Mouse (Mus musculus) left cerebral cortex, adult 2 months (tissue): ENCODE measurements around the gene Cd248. TPM values are rescaled to one million over a fixed set of nuclear protein-coding genes. Genes with fewer than 3 reads are reported as not detected.

ENCODE experiments used
- DNase-seq, 2 experiments: peaks; one replicate each; pipeline ENCODE4 v3.0.0; 2021 to 2022; ENCODE audit warnings: low spot score in 2 of 2, mixed read lengths in 1 of 2; ENCODE audit errors: extremely low spot score in 1 of 2
- H3K27ac ChIP-seq: fragments of 200-600 bp; 2 replicates; pipeline ENCODE4 v1.8.1; 2022
- H3K4me3 ChIP-seq: fragments of 200-600 bp; 2 replicates; pipeline ENCODE4 v1.8.1; 2022
- CTCF ChIP-seq: fragments of 200-600 bp; IDR thresholded peaks from 2 replicates; pipeline ENCODE4 v1.8.1; 2022; ENCODE audit warnings: antibody characterized with exemption, mild to moderate bottlenecking, moderate library complexity
- intact Hi-C: fragments of 180-260 bp; cut with DNase I; formaldehyde crosslinking; loops from one replicate; pipeline ENCODE4 v1.15.1; 2025
- total RNA-seq, 2 experiments: library from RNA; stranded (reverse); gene quantifications; 2 replicates each; pipeline ENCODE4 v1.2.3; 2021

Cd248 gene
- total RNA-seq, 2 experiments from 2014 or later = 4.3 to 5.4 TPM

DNA sequence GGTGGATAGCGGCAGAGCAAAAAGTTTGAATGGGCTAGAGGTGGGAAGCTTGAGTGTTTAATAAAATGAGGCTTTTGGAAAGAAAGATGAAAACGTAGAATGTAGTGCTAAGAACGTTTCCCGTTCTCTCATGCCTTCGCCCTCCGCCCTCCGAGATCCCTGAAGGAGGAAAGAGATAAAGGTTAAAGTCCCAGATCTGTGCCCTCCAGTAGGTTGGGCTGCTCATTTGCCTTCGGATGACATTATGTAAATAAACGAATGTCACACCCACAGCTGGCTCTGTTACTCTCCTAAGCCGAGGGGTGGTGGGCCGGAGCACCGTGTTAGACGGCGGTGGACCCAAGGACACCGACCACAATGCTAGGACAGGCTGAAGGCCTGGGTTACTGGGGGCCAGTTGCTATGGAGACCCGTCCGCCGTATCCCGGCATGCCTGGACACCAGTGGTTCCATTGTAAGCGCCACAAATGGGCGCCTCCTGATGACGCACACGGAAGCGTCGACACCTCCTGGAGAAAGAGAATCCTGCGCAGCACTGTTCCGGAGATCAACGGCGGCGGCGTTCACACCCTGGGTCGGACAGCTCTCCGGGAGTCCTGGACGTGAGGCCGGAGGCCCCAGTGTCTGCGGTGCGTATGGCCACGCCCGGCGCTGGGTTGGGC, 26.9 kb upstream of the Cd248 start, which contains the start of gene Brms1:
Gene Brms1 (plus strand): TSS at position 493 of the 662 bp plus-strand sequence.
- TF ChIP-seq CTCF = no peak; the same call in none of the 2 replicates
- peak; percentile 91 for DNase-seq
- intact Hi-C loops = no loop called here
- Histone ChIP-seq H3K27ac (peak within 1 kb of the TSS; percentile 80), H3K4me3 (peak within 1 kb of the TSS; percentile 67)

DNA sequence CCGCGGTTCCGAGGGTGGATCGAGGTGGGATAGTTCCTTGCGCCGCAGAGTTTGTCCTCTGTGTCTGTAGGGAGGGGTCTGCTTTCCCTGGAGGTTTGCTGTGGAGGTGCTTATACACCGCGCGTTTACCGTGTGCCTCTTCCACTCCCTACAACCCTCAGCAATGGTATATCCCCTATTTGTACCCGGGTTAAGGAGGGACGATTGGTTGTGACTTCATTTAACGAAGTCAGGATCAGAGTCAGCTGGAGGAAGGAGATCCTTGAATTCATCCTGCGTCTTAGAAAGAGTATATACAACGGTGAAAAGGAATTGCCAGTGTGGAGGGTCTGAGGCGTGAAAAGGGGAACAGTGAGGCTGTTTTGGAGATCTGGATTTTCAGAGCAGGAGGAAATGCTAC, 26.3 kb upstream of the Cd248 start:
- no peak for TF ChIP-seq CTCF
- intact Hi-C loops = no loop called here
- DNase-seq = no peak
- Histone ChIP-seq H3K4me3 (peak overlapping the region; percentile 67), H3K27ac (peak overlapping the region; percentile 80)

DNA sequence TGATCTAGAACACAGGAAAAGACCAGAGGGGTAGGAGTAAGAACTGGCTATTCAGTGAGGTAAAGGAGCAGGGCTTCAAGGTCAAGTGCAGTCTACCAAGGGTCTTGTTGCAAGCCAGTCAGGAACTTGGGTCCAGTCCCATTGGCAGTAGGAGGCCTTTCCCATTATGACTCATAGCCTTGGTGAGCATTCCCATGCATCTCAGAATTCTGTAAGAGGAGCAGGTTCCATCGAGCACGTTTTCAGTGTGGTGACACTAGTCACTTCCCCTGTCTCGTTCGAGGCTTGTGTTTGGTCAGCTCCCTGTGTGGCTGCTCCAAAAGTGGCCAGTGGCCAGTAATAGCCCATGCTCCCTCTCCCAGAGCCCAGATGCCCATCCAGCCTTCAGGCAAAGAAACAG, 22.3 kb upstream of the Cd248 start:
- peak overlapping the region; percentile 96 for H3K27ac ChIP-seq
- intact Hi-C loops = no loop called here
- TF ChIP-seq CTCF = no peak
- DNase-seq = no peak
- H3K4me3 ChIP-seq = no peak overlapping the region

DNA sequence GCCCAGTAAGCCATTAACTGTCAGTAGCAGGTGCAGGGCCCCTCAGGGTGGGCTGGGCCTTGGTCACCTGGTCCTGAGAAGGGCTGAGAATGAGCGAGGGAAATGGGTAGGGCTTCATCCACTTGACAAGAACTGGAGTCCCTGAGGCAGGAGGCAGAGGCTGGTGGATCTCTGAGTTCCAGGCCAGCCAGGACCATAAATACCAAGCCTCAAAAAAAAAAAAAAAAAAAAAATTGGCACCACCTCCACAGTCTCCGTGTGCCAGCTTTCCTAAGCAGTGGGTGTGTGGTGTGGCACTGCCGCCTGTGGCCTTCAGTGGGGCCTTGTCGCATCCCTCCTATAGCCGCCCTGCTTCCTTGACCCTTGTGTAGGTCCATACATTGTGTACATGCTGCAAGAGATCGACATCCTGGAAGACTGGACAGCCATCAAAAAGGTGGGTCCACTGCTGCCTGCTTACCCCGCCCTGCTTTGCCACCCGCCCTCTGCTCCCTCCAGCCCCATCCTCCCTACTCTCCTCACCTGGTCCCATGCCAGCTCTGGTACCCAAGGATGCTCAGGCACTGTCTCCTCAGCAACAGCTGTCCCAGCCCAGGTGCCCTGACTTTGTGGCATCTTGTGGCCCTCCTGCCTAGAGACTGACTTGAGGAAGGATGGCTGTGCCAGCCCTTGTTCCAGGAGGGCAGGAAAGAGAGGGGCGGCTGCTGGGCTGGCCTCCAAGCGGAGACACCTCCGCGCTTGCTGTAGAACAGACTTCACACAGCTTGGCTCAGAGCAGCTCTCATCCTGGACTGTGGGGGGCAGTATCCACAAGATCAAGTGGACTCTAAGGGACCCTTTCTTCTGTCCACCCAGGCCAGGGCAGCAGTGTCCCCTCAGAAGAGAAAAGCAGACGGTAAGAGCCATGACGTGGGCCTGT, 19.5 kb upstream of the Cd248 start:
- H3K27ac ChIP-seq = peak overlapping the region; percentile 96
- intact Hi-C loops = no loop called here
- peak overlapping the region; percentile 33 for H3K4me3 ChIP-seq
- peak in 1 of 2 experiments; percentile 77 for DNase-seq
- peak; percentile 49 for TF ChIP-seq CTCF

DNA sequence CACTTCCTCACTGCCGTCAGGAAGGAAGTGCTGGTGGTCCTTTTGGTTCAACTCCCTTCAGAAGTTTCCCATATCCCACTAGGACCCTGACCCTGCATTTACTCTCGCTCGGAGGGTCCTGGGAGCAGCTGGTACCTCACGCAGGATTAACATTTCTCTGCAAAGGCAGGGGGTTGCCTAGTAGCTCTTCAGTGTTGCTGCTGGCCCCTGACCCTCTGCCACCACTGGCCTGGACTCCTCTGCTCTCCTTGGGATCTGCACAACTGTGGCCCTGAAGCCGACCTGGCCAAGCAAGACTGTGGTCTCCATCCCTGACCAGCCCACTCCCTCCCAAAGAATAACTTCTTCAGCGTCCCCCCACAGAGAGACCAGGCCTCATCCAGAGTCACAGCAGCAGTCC, 18.6 kb upstream of the Cd248 start:
- TF ChIP-seq CTCF = no peak
- 0 out of 2 replicates have a peak overlapping the region, but pooled peaks have one; percentile 12 for H3K4me3 ChIP-seq
- peak overlapping the region; percentile 96 for H3K27ac ChIP-seq
- no peak for DNase-seq
- intact Hi-C loops = no loop called here

DNA sequence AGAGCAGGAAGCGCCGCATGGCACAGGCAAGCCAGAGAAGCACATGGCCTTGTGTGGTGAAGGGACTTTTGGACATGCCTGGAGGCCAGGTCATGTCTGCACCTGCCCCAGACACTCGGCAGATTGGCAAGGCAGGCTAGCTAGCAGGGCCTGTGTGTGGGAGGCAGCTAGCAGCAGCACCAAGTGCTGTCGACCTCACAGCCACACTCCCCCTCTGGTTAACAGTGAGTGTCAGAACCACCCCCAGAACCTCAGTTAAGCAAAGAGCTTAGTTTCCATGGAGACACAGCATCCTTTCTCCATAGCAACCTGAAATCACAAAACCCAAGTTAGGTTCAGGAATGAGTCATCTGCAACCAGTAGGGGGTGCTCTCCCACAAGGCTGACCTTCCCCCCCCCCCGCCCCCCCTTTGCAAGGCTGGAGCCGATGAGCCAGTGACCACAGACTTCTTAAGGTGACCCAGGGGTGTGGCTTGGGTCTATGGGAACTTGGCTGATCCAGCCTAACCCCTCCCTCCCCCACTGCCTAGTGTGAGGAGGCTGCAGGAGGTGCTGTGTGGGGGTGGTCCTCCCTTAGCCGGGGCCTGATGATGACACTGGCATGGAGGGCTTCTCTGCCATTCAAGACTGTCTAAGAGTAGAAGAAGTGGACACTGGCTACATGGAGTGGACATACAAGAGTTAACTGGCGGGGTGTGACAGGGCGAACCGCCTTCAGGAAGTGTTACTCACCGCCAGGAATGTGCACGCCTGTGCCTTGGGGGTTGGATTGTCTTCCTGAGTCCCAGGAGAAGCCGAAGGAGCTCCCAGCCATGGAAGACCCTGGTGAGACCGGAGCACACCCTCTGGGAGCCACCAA, 17.6 kb upstream of the Cd248 start, which contains the start of gene Rin1:
Gene Rin1 (plus strand): TSS at position 435 of the 859 bp plus-strand sequence.
- Histone ChIP-seq H3K4me3 (peak within 1 kb of the TSS; percentile 54), H3K27ac (peak within 1 kb of the TSS; percentile 96)
- peak; percentile 71 for TF ChIP-seq CTCF
- peak; percentile 64 to 74 for DNase-seq
- intact Hi-C loops = loop anchor here (2.0 kb wide), 1 partner anchor 35 kb away; the partner anchor contains the start of gene Tmem151a

DNA sequence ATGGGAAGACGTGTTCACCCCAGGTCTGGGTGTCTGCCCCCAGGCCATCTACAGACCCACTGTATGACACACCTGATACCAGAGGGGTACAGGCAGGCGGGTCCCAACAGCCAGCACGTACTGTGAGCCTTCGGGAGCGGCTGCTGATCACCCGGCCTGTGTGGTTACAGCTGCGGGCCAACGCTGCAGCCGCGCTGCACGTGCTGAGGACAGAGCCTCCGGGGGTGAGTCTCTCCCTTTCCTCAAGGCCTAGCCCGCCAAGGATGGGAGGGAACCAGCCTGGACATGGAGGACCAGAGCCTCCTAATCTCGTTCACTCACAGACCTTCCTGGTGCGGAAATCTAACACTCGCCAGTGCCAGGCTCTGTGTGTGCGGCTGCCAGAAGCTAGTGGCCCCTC, 16.8 kb upstream of the Cd248 start:
- intact Hi-C loops = loop anchor here (2.0 kb wide), 1 partner anchor 34 kb away; the partner anchor contains the start of gene Tmem151a
- TF ChIP-seq CTCF = no peak
- Histone ChIP-seq H3K27ac (peak overlapping the region; percentile 94), H3K4me3 (peak overlapping the region; percentile 54)
- DNase-seq = no peak

DNA sequence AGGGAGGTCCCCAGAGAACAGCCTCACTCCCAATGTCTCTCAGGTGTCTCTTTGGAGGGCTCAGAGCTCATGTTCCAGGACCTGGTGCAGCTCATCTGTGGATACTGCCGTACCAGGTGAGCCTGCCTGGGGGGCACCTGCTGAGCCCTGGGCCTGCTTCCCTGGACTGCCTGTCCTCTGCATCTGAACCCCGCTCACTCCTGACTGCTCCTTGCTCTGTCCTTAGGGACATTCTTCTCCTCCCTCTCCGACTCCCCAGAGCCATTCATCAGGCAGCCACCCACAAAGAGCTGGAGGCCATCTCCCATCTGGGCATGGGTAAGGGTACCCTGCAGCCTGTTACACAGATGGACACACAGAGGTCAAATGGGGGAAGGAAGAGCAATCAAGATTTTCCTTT, 16.4 kb upstream of the Cd248 start:
- intact Hi-C loops = loop anchor here (2.0 kb wide), 1 partner anchor 33 kb away; the partner anchor contains the start of gene Tmem151a
- H3K4me3 ChIP-seq = peak overlapping the region; percentile 54
- peak overlapping the region; percentile 94 for H3K27ac ChIP-seq
- no peak for DNase-seq
- no peak for TF ChIP-seq CTCF

DNA sequence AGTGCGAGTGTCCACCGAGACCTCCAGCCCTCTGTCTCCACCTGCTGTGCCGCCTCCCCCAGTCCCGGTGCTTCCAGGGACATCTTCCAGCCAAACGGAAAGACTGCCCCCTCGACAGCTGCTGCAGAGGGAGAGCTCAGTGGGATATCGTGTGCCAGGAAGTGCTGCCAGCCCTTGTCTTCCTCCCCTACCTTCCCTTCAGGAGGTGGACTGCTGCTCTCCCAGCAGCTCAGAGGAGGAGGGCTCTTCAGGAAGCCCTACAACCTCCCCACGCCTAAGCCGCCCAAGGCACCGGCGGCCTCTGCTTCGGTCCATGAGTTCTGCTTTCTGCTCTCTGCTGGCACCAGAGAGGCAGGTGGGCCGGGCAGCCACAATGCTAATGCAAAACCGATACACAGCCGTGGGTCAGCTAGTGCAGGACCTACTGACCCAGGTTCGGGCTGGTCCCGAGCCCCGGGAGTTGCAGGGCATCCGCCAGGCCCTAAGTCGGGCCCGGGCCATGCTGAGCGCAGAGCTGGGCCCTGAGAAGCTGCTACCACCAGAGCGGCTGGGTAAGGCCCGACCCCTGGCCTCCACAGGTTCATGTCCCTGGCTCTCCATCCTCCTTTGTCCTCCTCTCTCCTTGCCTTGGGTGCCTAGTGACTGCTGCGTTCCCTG, 15.6 kb upstream of the Cd248 start:
- peak in 1 of 2 experiments; percentile 78 for DNase-seq
- intact Hi-C loops = no loop called here
- H3K4me3 ChIP-seq = peak overlapping the region; percentile 54
- H3K27ac ChIP-seq = peak overlapping the region; percentile 94
- TF ChIP-seq CTCF = no peak

DNA sequence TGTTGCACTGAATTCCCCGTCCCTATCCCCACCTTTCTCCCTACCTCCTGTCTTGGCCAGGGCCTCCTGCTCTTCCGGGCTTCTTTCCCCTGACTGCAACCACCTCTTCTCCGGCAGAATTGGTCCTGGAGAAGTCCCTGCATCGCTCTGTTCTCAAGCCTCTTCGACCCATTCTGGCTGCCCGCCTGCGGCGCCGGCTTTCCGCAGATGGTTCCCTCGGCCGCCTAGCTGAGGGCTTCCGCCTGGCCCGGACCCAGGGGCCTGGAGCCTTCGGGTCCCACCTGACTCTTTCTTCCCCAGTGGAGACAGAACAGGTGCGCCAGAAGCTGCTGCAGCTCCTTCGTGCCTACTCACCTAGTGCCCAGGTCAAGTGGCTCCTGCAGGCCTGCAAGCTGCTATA, 15.0 kb upstream of the Cd248 start:
- Histone ChIP-seq H3K27ac (peak overlapping the region; percentile 94), H3K4me3 (peak overlapping the region; percentile 54)
- DNase-seq = no peak
- TF ChIP-seq CTCF = no peak
- intact Hi-C loops = no loop called here

DNA sequence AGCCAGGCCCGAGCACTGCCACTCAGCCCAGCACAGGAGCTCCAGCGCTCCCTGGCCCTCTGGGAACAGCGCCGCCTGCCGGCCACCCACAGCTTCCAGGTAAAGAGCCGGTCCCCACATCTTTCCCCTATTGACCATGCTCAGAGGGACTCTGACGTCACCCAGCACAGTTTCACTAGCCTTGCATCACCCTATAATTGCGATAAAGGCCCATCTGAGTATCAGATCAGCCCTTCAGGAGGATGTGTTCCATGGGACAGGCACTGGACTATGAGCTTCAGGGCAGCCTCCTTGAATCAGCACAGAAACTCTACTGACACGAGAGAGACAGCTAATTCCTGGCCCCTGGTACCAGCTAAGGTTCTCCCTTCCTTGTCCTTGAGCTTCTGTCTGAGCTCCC, 14.0 kb upstream of the Cd248 start:
- peak in 1 of 2 experiments; percentile 67 for DNase-seq
- H3K4me3 ChIP-seq = peak overlapping the region; percentile 54; the same call in 1 of the 2 replicates
- H3K27ac ChIP-seq = peak overlapping the region; percentile 94; the same call in 1 of the 2 replicates
- TF ChIP-seq CTCF = peak; percentile 80
- intact Hi-C loops = no loop called here
